Mouse (Mus musculus) intestine, postnatal 0 days (tissue): Measurements from ENCODE around the gene Gm17409. TPM values are rescaled to one million over a fixed set of nuclear protein-coding genes. Genes with fewer than 3 reads are reported as not detected.

Source experiments
- ATAC-seq: fragments of 200-750 bp; cut with Nextera tagmentation; 2 replicates; pipeline ENCODE4 v1.8.0; 2017; ENCODE audit warnings: mild to moderate bottlenecking, moderate TSS enrichment, moderate library complexity
- H3K27ac ChIP-seq: fragments of 300-500 bp; sonication (generic); 2 replicates; pipeline ENCODE4 v1.5.1; 2014; ENCODE audit warnings: mild to moderate bottlenecking, low read depth, low read length, moderate library complexity
- H3K27me3 ChIP-seq: fragments of 300-500 bp; sonication (generic); replicated peaks from 2 replicates; pipeline ENCODE4 v1.6.1; 2014; ENCODE audit warnings: low read length, mixed read lengths; ENCODE audit not compliant: control insufficient read depth, insufficient read depth
- H3K36me3 ChIP-seq: fragments of 300-500 bp; sonication (generic); 2 replicates; pipeline ENCODE4 v1.6.1; 2014; ENCODE audit warnings: mild to moderate bottlenecking, moderate library complexity; ENCODE audit not compliant: control insufficient read depth, insufficient read depth
- H3K4me1 ChIP-seq: fragments of 300-500 bp; sonication (generic); replicated peaks from 2 replicates; pipeline ENCODE4 v1.6.1; 2014; ENCODE audit warnings: antibody characterized with exemption, low read length, mixed read lengths; ENCODE audit not compliant: control insufficient read depth, insufficient read depth
- H3K4me2 ChIP-seq: fragments of 300-500 bp; sonication (generic); replicated peaks from 2 replicates; pipeline ENCODE4 v1.6.1; 2014; ENCODE audit warnings: low read depth, mild to moderate bottlenecking, moderate library complexity
- H3K4me3 ChIP-seq: fragments of 300-500 bp; sonication (generic); 2 replicates; pipeline ENCODE4 v1.5.1; 2014; ENCODE audit warnings: low read depth, low read length
- H3K9ac ChIP-seq: fragments of 300-500 bp; sonication (generic); 2 replicates; pipeline ENCODE4 v1.6.1; 2014; ENCODE audit warnings: mild to moderate bottlenecking, low read depth, low read length
- H3K9me3 ChIP-seq: fragments of 300-500 bp; sonication (generic); 2 replicates; pipeline ENCODE4 v1.6.1; 2016; ENCODE audit warnings: mixed run types; ENCODE audit not compliant: control insufficient read depth
- CTCF ChIP-seq: sonication (generic); IDR thresholded peaks from 2 replicates; pipeline ENCODE4 v1.5.1; 2016; ENCODE audit warnings: low read depth, mild to moderate bottlenecking, control low read depth, antibody characterized with exemption, moderate library complexity
- WGBS: fragments of 180-500 bp; shearing (Covaris S2); extraction: QIAGEN DNeasy Blood & Tissue Kit; methylation state at CpG from one replicate; pipeline ENCODE4 v1.1.7; 2014; 5-methylcytosine and 5-hydroxymethylcytosine counted together
- polyA plus RNA-seq: library from polyadenylated mRNA; unstranded; fragments of >200 nt; fragmentation: Nextera tagmentation; extraction: Ambion mirVana; gene quantifications from 2 replicates; pipeline ENCODE4 v1.2.1, GENCODE M21; 2015

Gm17409 gene
- not detected in 2 replicates for polyA plus RNA-seq

GRCm38 (mm10) chr2:58469816-58470215, at the start of gene Gm17409:
Gene Gm17409 (plus strand): TSS chr2:58470116.
- H3K27me3 ChIP-seq: no peaks in the 10 kb centered on the region
- no peak within 1 kb of the TSS for H3K9ac ChIP-seq
- H3K27ac ChIP-seq: no peak within 1 kb of the TSS
- no peaks in the 10 kb centered on the region for H3K9me3 ChIP-seq
- peaks cover 55% of the 10 kb centered on the region for H3K36me3 ChIP-seq
- no peak for ATAC-seq
- no peak within 1 kb of the TSS for H3K4me2 ChIP-seq
- no peak within 1 kb of the TSS for H3K4me3 ChIP-seq
- H3K4me1 ChIP-seq: no peaks in the 10 kb centered on the region
- TF ChIP-seq CTCF: no peak
- WGBS: 85% methylated on average over 7 of the region's 7 CpGs

DNA sequence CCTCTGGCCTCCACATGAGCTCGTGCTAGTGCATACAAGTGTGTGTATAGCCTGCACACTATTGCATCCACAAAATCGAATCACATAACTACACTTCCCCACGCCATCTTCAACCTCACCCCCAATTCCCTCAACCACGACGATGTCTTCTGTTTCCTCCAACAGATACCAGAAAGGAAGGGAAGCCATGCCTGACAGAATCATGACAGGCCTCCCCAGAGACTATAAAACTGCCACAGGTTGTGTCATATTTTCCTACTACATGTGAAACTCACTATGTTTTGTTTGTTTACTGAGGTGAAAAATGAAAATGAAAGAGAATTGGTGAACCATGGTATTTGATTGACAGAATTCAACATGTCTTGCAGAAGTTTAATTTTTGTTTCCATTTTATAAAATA, 46.6 kb upstream of the Gm17409 start:
- ATAC-seq: no peak
- H3K36me3 ChIP-seq: no peaks in the 10 kb centered on the region
- H3K27ac ChIP-seq: no peak overlapping the region
- H3K4me1 ChIP-seq: no peaks in the 10 kb centered on the region
- H3K9ac ChIP-seq: no peak overlapping the region
- H3K4me2 ChIP-seq: no peak overlapping the region
- no peak overlapping the region for H3K4me3 ChIP-seq
- no peak for TF ChIP-seq CTCF
- no peaks in the 10 kb centered on the region for H3K9me3 ChIP-seq
- no peaks in the 10 kb centered on the region for H3K27me3 ChIP-seq
- 65% methylated on average over 5 of the region's 5 CpGs for WGBS

DNA sequence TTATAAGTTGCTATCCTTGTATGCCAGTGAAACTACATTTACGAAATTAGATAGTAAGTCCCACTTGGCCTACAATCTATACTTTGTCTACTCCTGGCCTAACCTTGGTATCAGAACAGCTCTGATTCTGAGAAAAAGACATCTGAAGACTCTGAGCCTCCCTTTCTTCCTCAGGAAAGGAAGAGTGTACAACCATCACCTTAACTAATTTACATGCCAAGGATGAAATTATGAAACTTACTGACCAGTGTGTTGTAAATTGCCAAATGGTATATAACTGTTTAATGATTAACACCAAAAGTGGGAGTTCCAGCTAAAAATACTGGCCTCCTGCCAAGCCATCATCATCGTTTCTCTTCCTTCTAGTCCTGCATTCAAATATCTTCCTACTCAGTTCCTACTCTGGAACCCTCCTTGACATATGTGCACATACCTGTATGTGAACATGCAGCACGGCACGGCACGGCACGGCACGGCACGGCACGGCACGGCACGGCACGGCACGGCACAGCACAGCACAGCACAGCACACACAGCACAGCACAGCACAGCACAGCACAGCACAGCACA, 44.4 kb upstream of the Gm17409 start:
- H3K9ac ChIP-seq: no peak overlapping the region

GRCm38 (mm10) chr2:58432211-58432610, 37.7 kb upstream of the Gm17409 start:
- H3K4me2 ChIP-seq: no peak overlapping the region
- 97% methylated on average over 7 of the region's 7 CpGs for WGBS
- ATAC-seq: no peak

More for the DNA sequence above, 44.4 kb upstream of the Gm17409 start:
- 90% methylated on average over 13 of the region's 13 CpGs for WGBS
- no peaks in the 10 kb centered on the region for H3K9me3 ChIP-seq
- no peak for TF ChIP-seq CTCF
- ATAC-seq: peak; percentile 41; the same call in 1 of the 2 replicates
- no peak overlapping the region for H3K4me2 ChIP-seq
- H3K27ac ChIP-seq: no peak overlapping the region
- no peaks in the 10 kb centered on the region for H3K36me3 ChIP-seq
- no peak overlapping the region for H3K4me3 ChIP-seq
- no peaks in the 10 kb centered on the region for H3K27me3 ChIP-seq
- no peaks in the 10 kb centered on the region for H3K4me1 ChIP-seq

GRCm38 (mm10) chr2:58433317-58433716, 36.6 kb upstream of the Gm17409 start:
- no peak overlapping the region for H3K9ac ChIP-seq
- WGBS: 52% methylated on average over 2 of the region's 2 CpGs
- 0 out of 2 replicates have a peak, but pooled peaks cover 9% of the 10 kb centered on the region for H3K4me1 ChIP-seq
- TF ChIP-seq CTCF: no peak
- H3K27me3 ChIP-seq: no peaks in the 10 kb centered on the region
- H3K9me3 ChIP-seq: no peaks in the 10 kb centered on the region
- no peak overlapping the region for H3K4me2 ChIP-seq
- no peak overlapping the region for H3K4me3 ChIP-seq
- no peaks in the 10 kb centered on the region for H3K36me3 ChIP-seq
- peak; percentile 78 for ATAC-seq
- no peak overlapping the region for H3K27ac ChIP-seq

More at GRCm38 (mm10) chr2:58432211-58432610, 37.7 kb upstream of the Gm17409 start:
- no peak overlapping the region for H3K4me3 ChIP-seq
- no peaks in the 10 kb centered on the region for H3K36me3 ChIP-seq
- no peak overlapping the region for H3K9ac ChIP-seq
- H3K4me1 ChIP-seq: 0 out of 2 replicates have a peak, but pooled peaks cover 9% of the 10 kb centered on the region
- H3K9me3 ChIP-seq: no peaks in the 10 kb centered on the region
- TF ChIP-seq CTCF: no peak
- H3K27me3 ChIP-seq: no peaks in the 10 kb centered on the region
- no peak overlapping the region for H3K27ac ChIP-seq

GRCm38 (mm10) chr2:58434438-58434837, 35.5 kb upstream of the Gm17409 start:
- H3K9ac ChIP-seq: no peak overlapping the region
- H3K27ac ChIP-seq: no peak overlapping the region
- 27% methylated on average over 2 of the region's 2 CpGs for WGBS
- no peaks in the 10 kb centered on the region for H3K9me3 ChIP-seq
- TF ChIP-seq CTCF: no peak
- no peak overlapping the region for H3K4me3 ChIP-seq
- 0 out of 2 replicates have a peak, but pooled peaks have one; percentile 41 for ATAC-seq
- no peak overlapping the region for H3K4me2 ChIP-seq
- H3K4me1 ChIP-seq: 0 out of 2 replicates have a peak, but pooled peaks cover 9% of the 10 kb centered on the region
- no peaks in the 10 kb centered on the region for H3K36me3 ChIP-seq
- no peaks in the 10 kb centered on the region for H3K27me3 ChIP-seq
